Comparison of ENCODE assay signal across 8 mouse cellular contexts in genomic region chr5:25831624-25832023, GRCm38 (mm10).
DNase-seq lines count a peak whose midpoint lies in the region; ATAC-seq lines count a peak whose summit lies in the region.

No protein-coding gene starts in this region.

- no peaks in the 10 kb centered on the region for H3K27me3 ChIP-seq in liver, embryonic 11.5 days (replicated peaks; ENCODE audit: control insufficient read depth, insufficient read depth, low read length)
- no peaks in the 10 kb centered on the region for H3K27me3 ChIP-seq in heart, embryonic 14.5 days (ENCODE audit: control insufficient read depth, insufficient read depth, low read length)

- no peak overlapping the region for H3K9ac ChIP-seq in liver, embryonic 11.5 days (ENCODE audit: low read depth, low read length)
- H3K9ac ChIP-seq in heart, embryonic 14.5 days (ENCODE audit: low read length), result no peak overlapping the region

- 70% methylated on average over 5 of the region's 5 CpGs for WGBS in liver, embryonic 11.5 days
- WGBS in heart, embryonic 14.5 days, result 68% methylated on average over 5 of the region's 5 CpGs

- H3K36me3 ChIP-seq in liver, embryonic 11.5 days (ENCODE audit: control insufficient read depth, insufficient read depth, low read length), result no peaks in the 10 kb centered on the region
- 0 out of 2 replicates have a peak, but pooled peaks cover 18% of the 10 kb centered on the region for H3K36me3 ChIP-seq in heart, embryonic 14.5 days (ENCODE audit: control insufficient read depth, insufficient read depth, low read length)

- no peak; the same call in 1 of the 2 replicates for ATAC-seq in liver, embryonic 11.5 days (replicated peaks; ENCODE audit: low FRiP score)
- 0 out of 2 replicates have a peak, but pooled peaks have one; percentile 50 for ATAC-seq in heart, embryonic 14.5 days (ENCODE audit: insufficient number of reproducible peaks, insufficient read depth, low FRiP score, low read depth)

- H3K4me1 ChIP-seq in liver, embryonic 11.5 days (replicated peaks; ENCODE audit: control insufficient read depth, insufficient read depth, low read length), result no peaks in the 10 kb centered on the region
- no peaks in the 10 kb centered on the region; a peak in 1 of 4 replicates for H3K4me1 ChIP-seq in heart, embryonic 14.5 days (ENCODE audit: control insufficient read depth in 2 of 2, insufficient read depth in 2 of 2, low read length in 2 of 2)

- no peaks in the 10 kb centered on the region for H3K9me3 ChIP-seq in liver, embryonic 11.5 days (ENCODE audit: control insufficient read depth, low read length)
- no peaks in the 10 kb centered on the region for H3K9me3 ChIP-seq in heart, embryonic 14.5 days (ENCODE audit: control insufficient read depth, low read length)

- H3K4me3 ChIP-seq in liver, embryonic 11.5 days (ENCODE audit: low read depth, low read length), result no peak overlapping the region
- no peak overlapping the region for H3K4me3 ChIP-seq in heart, embryonic 14.5 days (ENCODE audit: control insufficient read depth in 1 of 2, insufficient read depth in 1 of 2, low read depth in 1 of 2, low read length in 2 of 2)

- no peak overlapping the region for H3K4me2 ChIP-seq in liver, embryonic 11.5 days
- H3K4me2 ChIP-seq in heart, embryonic 14.5 days (ENCODE audit: low read length), result no peak overlapping the region

- peak; percentile 19 for DNase-seq in liver
- DNase-seq in liver, embryonic 11.5 days (ENCODE audit: low spot score), result no peak
- peak; percentile 12 for DNase-seq in adrenal gland, adult 8-10 months
- DNase-seq in embryo, embryonic 11 days, result peak; percentile 58
- peak; percentile 64 to 71 for DNase-seq in kidney, postnatal 4 days
- DNase-seq in lung, postnatal 14 days, result peak; percentile 34
- peak; percentile 39 to 43 for DNase-seq in right cerebral cortex, postnatal 36 days (ENCODE audit: low spot score in 2 of 2)

- no peak overlapping the region for H3K27ac ChIP-seq in liver, embryonic 11.5 days (ENCODE audit: low read depth, low read length)
- no peak overlapping the region for H3K27ac ChIP-seq in heart, embryonic 14.5 days (replicated peaks in 1 of 2; ENCODE audit: control insufficient read depth in 1 of 2, insufficient read depth in 1 of 2, low read depth in 2 of 2, low read length in 2 of 2)
